Mouse (Mus musculus) lung, adult 2 months (tissue): ENCODE measurements around the gene Gm49380. TPM values are rescaled to one million over a fixed set of nuclear protein-coding genes. Genes with fewer than 3 reads are reported as not detected.
"Not testable (repeated sequence)": the region's sequence is repeated elsewhere in the genome, so short reads cannot be mapped to it uniquely, and the experiment has no call there.

Experiments used
- DNase-seq: peaks from one replicate; pipeline ENCODE4 v3.0.0; 2022
- H3K4me1 ChIP-seq: fragments of 200-500 bp; 2 replicates; pipeline ENCODE4 v1.6.1; 2011; ENCODE audit warnings: low read length; ENCODE audit not compliant: control insufficient read depth, insufficient read depth
- H3K4me3 ChIP-seq: fragments of 200-500 bp; replicated peaks from 2 replicates; pipeline ENCODE3; 2011; ENCODE audit warnings: low read depth, mild to moderate bottlenecking, control low read depth, low read length; ENCODE audit errors: extremely low read depth
- CTCF ChIP-seq: fragments of 200-500 bp; IDR thresholded peaks from 2 replicates; pipeline ENCODE4 v1.5.1; 2011; ENCODE audit warnings: mild to moderate bottlenecking, low read length, control low read depth; ENCODE audit not compliant: insufficient read depth
- POLR2A ChIP-seq: fragments of 200-500 bp; IDR thresholded peaks from 2 replicates; pipeline ENCODE4 v1.6.1; 2011; ENCODE audit warnings: low read depth, mild to moderate bottlenecking, control low read depth, low read length, borderline replicate concordance; ENCODE audit errors: extremely low read depth
- WGBS: fragments of 180-500 bp; shearing (Covaris S2); methylation state at CpG from one replicate; pipeline ENCODE4 v1.1.7; 2018; 5-methylcytosine and 5-hydroxymethylcytosine counted together
- polyA plus RNA-seq: library from polyadenylated mRNA; depleted of rRNA; stranded (reverse); fragments of >200 nt; gene quantifications from 2 replicates; pipeline ENCODE4 v1.2.3, GENCODE M21; 2012

The Gm49380 gene
- polyA plus RNA-seq, 1 experiment = not detected

DNA sequence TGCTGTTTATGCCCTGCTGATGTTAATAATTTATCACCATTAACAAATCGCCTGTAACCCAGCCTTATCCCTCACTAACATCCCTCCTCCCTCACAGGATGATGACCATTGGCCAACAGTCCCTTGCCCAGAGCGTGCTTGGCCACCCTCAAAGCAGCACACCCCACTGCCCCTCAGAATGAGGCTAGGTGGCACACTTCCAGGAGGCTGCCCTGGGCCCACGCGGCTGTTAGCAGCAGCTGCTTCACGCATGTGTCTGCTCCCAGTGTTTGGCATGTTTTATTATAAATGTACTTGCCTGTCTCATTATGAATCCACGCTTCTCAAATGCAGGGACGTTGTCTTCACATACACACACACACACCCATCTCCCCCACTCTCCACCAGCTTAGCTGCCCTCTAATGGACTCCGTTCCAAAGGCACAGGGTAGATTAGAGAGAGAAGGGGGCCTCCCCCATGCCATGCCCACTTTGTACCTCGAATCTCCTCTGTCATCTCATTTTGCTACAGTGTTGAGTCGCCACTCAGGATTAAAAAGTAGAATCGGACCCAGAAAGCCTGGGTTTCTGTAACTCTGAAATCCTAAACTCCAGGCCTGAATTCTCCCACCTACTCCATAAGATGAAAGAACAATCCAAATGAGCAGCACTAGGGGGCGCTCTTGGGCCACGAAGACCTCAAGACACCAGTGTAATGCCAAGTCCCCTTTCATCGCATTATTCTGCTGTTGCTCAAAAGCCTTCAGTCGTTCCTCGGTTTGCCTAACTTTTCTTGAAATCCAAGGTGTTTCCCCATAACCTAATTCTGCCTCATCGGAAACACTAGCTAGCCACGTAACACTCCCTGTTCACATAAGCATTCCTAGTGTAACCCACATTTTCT is 12.5 kb upstream of the Gm49380 start:
- TF ChIP-seq CTCF (peak; percentile 91), POLR2A (no peak)
- no peak overlapping the region for H3K4me3 ChIP-seq
- peak; percentile 78 for DNase-seq
- 29% methylated on average over 18 of the region's 18 CpGs for WGBS
- peaks cover 18% of the 10 kb centered on the region for H3K4me1 ChIP-seq

DNA sequence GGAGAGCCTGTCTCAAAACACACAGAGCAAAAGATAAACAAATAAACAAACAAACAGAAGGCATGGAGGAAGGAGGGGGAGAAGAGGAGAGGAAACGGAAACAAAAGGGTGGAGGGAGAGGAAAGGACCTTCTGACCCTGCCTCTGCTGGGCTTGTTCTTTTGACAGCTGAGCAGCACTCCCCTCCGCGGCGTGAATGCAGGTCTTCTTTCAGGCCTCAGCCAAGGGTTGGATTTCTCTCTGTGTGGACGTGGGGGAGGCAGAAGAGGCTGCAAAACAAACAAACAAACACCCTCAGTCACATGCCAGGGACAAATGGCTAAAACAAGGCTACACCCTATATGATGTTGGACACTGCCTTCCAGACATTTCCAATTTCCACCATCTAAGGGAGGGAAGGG is 11.7 kb upstream of the Gm49380 start:
- TF ChIP-seq CTCF (no peak), POLR2A (no peak)
- WGBS = 51% methylated on average over 5 of the region's 5 CpGs
- Histone ChIP-seq H3K4me1 (peaks cover 18% of the 10 kb centered on the region; the same call in 1 of the 2 replicates), H3K4me3 (no peak overlapping the region)
- no peak for DNase-seq

DNA sequence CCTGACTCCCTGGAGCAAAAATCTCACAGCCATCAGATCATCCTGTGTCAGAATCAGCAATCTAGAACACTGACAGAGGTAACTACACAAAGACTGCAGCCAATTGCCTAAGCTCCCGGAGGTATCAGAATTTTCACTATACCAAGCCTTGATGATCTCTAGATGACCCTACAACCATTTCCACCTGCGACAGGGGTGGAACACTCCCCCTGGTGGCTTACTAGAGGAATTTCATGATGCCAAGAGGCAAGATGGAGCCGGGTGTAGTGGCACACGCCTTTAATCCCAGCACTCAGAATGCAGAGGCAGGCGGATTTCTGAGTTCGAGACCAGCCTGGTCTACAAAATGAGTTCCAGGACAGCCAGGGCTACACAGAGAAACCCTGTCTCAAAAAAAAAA is 11.0 kb upstream of the Gm49380 start:
- DNase-seq = no peak
- TF ChIP-seq POLR2A (no peak), CTCF (peak; percentile 52)
- WGBS = 62% methylated on average over 6 of the region's 6 CpGs
- Histone ChIP-seq H3K4me3 (no peak overlapping the region), H3K4me1 (peaks cover 18% of the 10 kb centered on the region; the same call in 1 of the 2 replicates)

DNA sequence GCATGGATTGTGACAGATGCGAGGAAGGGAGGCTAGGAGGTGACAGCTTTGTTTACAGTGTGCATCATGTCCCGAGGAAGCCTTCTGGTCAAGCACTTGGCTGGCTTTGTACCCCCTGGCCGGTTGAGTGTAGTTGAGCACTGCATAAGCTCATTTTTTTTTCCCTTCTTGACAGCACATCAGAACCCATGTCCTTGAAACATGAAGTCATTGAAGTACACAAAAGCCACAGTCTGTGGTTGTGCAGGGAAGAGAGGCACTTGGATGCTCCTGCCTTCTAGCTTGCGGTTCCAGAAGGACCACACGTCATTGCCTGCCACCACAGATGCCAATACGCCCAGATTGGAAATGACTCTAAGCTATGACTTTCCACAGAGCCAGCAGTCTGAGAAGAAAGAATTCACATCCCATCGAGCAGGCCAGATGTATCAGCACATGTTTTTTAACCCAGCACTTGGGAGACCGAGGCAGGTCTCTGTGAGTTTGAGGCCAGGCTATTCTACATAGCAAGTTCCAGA is 6.7 kb upstream of the Gm49380 start:
- WGBS = 57% methylated on average over 8 of the region's 8 CpGs
- no peak overlapping the region for H3K4me3 ChIP-seq
- H3K4me1 ChIP-seq = peaks cover 1% of the 10 kb centered on the region; the same call in 1 of the 2 replicates
- DNase-seq = no peak
- no peak for TF ChIP-seq CTCF
- TF ChIP-seq POLR2A = no peak

DNA sequence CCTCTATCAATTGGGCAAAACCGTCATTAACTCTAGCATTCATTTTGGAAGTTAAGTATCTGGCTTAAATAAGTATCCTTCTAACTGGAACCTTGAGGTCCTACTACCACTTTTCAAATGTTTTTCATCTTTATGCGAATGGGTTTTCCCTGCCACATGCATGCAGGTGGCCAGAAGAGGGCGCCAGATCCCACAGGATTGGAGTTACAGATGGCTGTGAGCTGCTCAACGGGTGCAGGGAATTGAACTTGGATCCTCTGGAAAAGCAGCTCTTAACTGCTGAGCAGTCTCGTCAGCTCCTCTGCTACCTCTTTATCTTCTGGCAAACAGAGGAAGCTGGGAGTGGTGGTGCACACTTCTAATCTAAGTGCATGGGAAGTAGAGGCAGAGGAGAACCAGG is 5.7 kb upstream of the Gm49380 start:
- Histone ChIP-seq H3K4me3 (no peak overlapping the region), H3K4me1 (no peaks in the 10 kb centered on the region)
- no peak for DNase-seq
- peak; percentile 65 for TF ChIP-seq CTCF
- no peak for TF ChIP-seq POLR2A
- 61% methylated on average over 5 of the region's 5 CpGs for WGBS

DNA sequence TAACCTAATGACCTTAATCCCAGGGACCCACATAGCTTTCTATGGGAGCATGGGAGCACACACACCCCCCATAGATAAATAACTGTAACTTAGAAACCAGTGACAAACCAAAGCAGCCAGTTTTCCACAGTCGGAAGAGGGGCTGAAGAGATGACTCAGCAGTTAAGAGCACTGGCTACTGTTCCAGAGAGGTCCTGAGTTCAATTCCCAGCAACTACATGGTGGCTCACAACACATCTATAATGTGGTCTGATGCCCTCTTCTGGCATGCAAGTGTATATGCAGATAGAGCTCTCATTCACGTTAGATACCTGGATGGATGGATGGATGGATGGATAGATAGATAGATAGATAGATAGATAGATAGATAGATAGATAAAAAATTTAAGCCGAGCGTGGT is 2.9 kb upstream of the Gm49380 start:
- no peak for TF ChIP-seq POLR2A
- TF ChIP-seq CTCF = no peak
- 92% methylated on average over 4 of the region's 4 CpGs for WGBS
- Histone ChIP-seq H3K4me1 (no peaks in the 10 kb centered on the region), H3K4me3 (no peak overlapping the region)
- DNase-seq = no peak

DNA sequence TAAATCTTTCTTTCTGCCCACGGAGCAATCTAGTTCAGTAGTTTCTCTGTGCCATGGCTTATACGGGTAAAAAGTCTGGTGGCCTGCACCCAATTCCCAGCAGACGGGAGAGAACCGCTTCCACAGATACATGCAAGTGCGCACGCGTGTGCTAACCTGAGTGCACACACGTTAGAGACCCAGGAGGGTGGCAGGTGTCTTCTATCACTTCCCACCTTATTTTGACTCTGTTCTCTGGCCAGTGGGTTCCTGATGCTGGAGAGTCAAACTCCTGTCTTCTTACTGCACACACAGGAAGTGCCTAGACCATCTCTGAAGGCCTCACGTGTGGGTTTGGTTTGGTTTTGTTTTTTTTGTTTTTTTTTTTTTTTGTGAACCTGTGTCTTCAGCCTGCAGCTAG is 2.3 kb upstream of the Gm49380 start:
- no peak for DNase-seq
- no peak for TF ChIP-seq POLR2A
- TF ChIP-seq CTCF = no peak
- WGBS = 85% methylated on average over 9 of the region's 9 CpGs
- Histone ChIP-seq H3K4me3 (no peak overlapping the region), H3K4me1 (no peaks in the 10 kb centered on the region)

DNA sequence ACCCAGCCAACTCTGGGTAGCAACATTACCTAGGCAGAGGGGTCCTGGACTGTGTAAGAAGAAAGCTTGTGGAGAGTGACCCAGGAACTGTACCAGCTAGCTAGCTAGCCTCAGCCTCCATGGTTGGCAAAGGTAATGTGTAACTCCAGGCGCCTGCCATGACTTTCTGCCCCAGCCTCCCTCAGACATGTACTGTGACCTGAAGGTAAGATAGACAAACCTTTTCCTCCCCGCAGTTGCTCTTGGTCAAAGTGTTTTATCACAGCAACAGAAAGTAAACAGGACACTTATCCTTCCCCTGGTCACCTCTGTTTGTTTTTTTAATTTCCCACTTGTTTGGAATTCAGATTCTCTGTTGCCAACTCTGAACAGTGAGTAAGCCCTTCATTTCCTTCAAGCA is 1.2 kb upstream of the Gm49380 start:
- Histone ChIP-seq H3K4me1 (peaks cover 5% of the 10 kb centered on the region), H3K4me3 (no peak overlapping the region)
- DNase-seq = no peak
- TF ChIP-seq POLR2A (no peak), CTCF (no peak)
- WGBS = 42% methylated on average over 2 of the region's 2 CpGs

DNA sequence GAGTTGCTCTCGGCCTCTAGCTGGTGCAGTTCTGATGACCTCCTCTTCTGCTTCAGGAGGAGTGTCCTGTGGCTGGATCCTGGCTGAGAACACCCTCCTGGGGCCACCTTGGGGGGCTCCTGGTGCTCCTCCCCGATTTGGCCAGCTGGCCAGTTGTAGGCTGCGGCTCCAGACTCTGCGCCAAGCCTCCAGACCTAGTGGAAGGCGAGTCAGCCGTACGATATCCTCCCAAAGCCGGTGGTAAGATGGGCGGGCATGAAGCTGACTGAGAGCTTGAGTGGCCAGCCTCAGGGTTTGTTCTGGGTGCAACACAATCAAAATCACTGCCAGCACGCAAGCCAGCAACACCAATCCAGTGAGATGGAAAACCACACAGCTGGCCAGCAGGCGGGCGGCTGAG is 1.4 kb downstream of the Gm49380 start:
- H3K4me3 ChIP-seq, DNase-seq: not testable (repeated sequence)
- peaks cover 18% of the 10 kb centered on the region for H3K4me1 ChIP-seq
- WGBS = 50% methylated on average over 10 of the region's 12 CpGs
